Mouse (Mus musculus) fat pad, adult 2 months (tissue): ENCODE data around the gene Hells.

Experiments
- DNase-seq: peaks from one replicate; pipeline ENCODE4 v3.0.0-alpha.2; 2011; ENCODE audit warnings: low read depth, low spot score; ENCODE audit errors: extremely low read depth

Gene Hells

DNA sequence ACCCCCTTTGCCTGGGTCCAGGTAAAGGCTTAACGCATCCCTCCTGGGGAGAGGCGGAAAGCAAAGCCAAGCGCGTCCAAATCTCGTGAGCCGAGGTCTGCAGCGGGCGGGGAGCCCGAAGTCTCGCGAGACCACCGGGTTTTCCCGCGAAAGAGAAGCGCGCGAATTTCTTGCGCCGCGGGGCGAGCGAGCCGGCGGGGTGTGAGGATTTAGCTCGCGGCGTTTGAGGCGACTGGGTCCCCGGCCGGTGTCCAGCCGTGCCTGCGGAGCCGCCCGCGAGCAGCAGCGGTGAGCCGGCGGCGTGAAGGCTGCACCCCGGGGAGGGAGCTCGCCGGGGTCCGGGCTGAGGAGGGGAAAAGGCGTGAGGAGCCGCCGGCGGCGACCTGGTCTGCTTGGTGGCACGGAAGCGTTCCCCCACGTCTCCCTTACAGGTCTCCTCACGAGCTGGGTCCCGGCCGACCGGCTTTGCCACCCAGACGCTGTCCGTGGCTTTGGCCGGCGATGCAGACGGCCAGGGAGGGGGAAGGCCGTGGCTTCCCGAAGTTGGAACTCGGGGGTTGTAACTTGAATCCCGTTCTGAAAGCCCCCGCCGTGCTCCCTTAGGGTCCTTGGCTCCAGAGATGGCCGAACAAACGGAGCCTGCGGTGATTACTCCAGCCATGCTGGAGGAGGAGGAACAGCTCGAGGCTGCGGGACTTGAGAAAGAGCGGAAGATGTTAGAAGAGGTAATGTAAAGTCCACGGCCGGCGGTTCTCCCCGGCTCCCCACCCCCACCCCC is at the start of gene Hells:
Hells (plus strand) TSS at position 128 of the 778 bp plus-strand sequence.
- no peak for DNase-seq

DNA sequence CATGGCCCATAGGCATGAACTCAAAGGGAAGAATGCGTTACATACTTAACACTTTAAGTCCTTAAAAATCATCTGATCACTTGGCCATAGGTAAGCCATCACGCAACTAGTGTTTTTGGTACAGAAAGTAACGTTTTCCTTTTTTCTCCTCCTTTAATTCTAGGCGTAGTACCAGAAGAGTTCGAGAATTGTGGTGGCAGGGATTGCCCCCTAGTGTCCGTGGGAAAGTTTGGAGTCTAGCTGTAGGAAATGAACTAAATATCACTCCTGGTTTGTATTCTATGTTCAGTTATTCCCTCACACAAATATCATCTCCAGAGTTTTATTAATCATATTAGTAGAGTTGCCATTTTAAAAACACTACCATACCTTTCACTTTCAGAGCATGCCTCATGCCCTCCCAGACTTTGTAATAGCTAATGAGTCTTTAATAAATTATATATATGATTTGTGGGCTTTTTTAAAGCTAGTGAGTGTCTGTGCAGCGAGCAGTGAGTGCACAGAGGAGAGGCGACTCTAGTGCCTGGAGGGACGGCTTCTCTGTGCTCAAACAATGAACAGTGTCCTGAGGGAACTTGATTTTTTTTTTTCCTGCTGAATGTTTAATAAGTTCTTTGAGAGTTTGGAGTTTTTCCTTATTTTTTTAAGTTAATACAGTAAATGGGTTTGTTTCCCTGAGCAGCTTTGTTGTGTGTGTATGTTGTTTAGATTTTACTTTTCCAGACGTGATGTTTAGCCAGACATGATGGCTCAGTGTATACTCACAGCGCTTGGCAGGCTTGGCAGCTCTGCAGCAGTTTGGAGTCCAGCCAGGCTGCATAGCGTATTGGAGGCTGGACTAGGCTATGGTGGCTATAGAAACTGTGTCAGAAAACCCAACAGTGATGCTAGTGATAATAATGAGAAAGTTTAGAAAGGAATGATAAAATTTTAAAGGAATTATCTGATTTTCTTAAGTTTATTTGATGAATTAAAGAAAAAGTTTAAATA is 29.3 kb upstream of the Hells start:
- no peak for DNase-seq

DNA sequence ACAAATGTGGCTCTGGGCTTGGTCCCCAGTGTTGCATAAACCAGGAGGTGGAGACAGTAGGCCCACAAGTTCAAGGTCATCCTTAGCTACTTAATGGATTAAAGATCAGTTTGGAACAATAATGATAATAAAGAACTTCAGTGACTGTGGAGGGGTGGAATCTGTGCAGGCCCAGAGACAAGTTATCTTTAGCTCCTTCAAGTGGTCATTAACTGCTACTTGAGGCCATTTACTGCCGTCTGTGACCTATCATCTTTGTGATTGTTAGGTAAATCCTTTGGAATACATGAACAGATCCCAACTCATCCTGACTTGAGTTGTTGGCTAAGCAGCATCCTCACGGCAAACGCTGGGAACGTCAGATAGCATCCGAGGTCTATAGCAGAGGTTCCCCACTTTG is 28.2 kb upstream of the Hells start:
- no peak for DNase-seq

DNA sequence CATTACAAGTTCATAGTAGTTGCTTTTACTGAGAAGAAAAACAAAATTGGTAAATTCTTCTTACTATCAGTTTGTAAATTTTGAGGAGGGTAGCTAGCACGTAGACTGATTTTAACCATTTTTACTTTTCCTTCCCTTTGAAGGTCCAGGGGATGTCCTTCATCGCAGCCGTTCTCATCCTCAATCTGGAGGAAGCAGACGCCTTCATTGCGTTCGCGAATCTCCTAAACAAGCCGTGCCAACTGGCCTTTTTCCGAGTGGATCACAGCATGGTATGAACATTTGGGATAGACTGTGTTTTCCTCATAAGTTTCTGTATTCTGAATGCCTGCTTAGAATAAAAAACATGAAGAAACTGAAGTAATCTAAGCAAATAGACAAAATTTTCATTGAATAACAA is 16.9 kb upstream of the Hells start:
- no peak for DNase-seq

DNA sequence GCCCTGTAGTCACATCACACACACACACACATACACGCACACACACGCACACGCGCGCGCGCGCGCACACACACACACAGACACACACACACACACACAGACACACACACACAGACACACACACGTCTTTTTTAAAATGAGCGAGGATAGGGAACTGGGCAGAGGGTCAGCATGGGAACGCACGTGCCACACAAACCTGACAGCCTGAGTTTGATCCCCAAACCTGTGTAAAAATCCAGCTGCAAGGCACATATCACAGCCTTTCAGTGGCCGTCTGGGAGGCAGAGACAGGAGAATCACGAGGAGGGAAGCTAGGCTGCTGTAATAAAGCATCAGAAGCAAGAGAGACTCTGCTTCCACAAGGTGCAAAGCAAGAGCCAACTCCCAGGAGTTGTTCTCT is 15.8 kb upstream of the Hells start:
- DNase-seq, result no peak

DNA sequence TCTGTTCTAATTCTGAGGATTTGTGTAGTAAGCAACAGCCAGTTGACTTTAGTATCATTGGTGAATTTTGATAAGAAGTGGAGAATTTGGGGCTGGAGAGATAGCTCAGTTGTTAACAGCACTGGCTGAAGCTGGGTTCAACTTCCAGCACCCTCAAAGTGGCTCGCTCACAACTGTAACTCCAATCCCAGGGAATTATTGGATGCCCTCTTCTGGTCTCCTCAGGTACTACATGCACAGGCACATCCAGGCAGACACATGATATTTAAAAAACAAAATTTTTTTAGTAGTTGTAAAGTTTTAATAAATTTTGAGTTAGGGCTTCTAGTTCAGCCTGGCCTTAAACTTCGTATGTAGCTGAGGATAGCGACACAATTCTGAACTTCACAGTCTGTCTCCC is 15.0 kb upstream of the Hells start:
- no peak for DNase-seq

DNA sequence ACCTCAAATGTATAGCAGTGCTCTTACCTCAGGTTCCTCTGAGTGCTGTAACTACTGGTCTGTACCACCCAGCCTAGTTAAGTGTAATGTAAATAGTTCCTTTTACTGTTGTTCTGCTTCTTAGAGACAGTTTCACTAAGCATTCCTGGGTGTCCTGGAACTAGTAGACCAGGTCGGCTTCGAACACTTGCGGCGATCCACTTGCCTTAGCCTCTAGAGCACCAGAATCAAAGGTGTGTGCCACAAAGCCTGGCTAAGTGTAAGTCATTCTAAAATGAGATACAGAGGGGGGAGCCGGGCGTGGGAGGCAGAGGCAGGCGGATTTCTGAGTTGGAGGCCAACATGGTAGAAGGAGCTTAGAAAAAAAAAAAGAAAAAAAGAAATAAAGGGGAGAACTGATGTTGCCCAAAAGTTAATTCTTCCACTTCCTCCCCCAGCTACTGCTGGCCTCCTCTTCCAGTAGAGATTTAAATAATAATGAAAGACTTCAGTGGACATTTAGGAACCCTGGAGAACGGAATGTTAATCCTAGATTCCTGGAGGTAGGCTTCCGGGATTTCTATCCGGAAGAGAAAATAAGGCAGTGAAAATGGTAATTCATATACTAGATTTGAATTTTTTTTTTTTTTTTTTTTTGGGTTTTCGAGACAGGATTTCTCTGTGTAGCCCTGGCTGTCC is 2.1 kb upstream of the Hells start:
- DNase-seq, result no peak

DNA sequence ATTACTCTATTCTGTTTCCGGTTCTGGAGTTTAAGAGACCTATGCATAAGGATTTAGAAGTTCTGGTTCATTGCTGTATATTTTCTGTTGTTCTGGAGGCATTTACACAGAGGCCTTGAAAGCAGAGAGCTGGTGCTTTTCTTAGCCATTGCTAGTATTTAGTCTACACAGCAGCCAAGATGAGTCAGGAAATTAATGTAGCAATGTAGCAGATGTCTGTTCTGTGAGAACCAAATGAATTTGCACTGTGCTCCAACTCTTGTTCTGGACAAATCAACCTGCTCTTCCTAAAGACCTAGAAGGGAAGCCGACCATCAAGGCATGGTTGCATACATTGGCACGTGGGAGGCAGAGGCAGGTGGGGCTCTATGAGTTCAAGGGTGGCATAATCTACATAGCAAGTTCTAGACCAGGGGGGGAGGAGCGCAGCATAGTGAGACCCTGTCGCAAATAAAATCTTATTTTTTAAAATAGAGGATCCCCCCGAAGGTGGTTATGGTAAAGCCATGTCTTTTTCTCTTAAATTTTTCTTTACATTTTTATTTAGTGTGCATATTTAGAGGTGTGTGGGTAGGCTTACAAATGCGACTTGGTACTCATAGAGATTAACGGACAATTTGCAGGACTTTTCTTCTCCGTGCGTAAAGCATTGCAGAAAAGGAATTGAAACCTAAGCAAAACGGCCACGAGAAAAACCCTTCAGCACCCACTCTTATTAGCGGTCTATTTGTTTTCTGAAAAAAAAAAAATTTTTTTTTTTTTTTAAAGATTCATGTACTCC is 1.1 kb upstream of the Hells start:
- DNase-seq, result no peak

DNA sequence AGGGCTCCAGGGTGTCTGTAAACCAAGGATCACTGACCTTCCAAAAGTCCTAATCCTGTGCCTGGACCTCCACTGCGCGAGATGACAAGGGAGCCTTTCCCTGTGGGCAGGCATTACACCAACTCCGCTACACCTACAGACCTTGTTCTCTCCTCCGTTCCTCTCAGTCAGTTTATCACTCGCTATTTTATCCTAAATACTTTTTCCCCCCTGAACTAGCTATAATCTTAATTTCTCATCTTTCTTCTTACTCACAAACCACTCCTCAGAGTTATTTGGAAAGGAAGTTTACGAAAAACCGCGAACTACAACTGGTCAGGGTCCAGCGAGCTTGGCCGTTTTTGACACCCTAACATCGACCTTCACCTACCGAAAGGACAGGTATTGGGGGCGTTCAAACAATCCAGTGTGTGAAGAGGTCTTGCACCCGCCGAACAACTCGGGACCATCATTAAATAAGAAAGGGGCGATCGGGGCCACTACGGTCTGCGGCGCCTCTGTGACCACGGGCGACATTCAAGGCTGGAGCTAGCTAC is 395 bp upstream of the Hells start:
- no peak for DNase-seq

DNA sequence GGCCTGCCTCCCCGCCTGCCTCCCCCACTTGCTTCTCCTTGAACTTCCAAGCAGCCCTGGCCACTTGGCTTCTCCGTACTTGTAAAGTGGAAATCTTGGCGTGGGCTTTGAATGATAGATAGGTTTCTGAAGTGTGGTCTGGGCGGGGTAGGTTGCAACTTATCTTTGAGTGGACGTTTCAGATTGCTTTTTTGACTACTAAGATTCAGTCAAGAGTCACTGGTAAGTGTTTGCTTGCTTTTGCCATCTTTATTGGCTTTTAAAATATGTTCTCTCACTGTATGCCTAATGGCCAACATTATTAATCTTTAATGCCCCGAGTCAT is 813 bp downstream of the Hells start:
- no peak for DNase-seq

DNA sequence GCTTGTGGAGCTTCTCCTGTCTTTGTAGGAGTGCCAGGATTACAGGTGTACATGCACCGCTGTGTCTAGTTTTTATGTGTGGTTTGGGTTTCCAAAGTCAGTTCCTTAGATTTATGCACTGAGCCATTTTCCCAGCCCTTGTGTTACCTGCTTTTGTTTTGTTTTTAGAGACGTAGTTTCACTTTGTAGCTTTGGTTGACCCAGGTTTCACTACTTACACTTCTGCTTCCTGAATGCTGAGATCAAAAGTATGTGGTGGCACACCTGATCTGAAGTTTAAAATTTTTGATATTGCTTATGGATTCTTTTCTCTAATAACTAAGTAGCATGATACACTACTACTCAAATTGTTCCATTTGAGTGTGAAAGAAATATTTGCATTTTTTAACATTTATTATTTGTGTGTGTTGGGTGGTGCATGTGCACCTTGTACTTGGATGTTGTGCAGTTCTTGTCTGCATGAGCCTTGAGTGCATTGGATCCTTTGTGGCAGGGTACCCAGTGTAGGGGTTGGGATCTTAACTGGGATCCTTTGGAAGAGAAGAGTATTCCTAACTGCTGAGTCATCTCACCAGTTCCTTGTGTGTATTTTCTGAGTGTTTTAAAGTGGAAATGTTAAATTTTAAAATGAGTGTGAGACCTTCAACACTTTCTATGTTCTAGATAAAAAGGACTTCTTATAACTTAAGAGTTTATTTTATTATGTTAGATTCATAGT is 14.0 kb downstream of the Hells start:
- DNase-seq, result no peak

DNA sequence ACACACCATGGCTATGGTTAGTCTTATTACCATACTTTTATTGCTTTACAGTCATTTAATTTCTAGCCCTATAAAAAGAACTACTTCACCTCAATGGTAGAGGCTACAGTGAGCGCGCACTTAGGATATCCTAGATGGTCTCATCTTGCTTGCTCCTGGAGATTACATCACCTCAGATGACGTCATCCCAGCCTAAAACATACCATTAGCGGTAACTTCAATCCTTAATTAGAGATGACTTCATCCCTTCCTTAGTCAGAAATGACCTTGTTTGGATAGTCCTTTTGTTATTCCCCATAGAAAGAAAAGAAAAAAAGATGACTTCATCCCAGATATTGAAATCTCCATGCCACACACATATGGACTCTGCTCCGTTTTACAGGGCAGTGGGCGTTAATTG is 40.0 kb downstream of the Hells start:
- DNase-seq, result no peak

DNA sequence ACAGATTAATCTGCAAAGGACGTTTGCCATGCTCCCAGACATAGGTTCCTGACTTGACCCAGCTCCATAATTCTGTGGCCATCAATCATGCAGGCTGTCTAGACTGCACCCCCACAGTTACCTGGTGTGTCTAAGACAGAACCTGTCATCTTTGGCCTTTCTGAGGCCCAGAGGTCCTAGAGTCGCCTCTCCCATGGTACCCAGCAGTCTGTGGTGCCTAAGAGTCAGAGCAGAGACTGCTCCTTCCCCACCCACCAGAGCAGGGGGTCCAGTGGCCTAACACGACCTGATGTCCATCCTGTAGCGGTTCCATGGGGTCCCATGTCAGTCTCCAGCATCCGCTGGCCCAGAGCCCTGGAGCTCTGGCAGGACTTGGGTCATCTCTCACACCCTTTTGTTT is 41.9 kb downstream of the Hells start:
- DNase-seq, result no peak

DNA sequence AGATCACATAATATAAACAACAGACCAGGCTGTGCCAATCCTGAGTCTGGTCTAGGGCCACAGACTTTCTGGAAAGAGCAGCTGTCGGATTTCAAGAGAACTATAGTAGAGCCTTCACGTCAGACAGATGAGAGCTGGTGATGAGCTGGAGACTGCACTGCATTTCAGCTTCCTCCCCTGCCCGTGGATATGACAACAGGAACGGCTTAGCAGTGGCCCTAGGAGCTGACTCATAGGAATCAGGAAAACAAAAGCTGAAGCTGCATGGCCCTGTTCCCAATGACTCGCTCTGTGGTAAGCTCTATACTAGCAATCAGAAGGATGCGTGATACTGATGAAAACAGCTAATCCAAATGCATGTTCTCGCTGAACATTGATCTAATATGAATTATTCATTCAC is 43.0 kb downstream of the Hells start:
- no peak for DNase-seq

DNA sequence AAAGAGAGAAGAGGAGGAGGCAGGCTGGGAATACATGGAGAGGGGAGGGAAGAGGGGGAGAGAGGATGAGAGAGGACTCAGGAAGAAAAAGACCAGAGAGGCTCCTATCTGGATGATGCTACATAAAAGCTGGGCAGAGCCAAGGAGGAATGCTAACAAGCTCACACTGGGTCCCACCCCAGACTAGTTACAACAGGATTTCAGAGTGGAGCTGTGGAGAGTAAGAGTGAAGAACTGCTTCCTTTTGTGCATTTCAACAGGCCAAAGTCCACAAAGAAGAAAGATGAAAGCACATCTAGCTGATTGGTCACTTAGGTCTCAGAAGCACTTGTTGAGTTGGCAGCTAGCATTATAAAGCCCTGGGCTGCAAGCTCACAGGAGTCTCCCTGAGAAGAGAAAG is 45.6 kb downstream of the Hells start:
- DNase-seq, result no peak

DNA sequence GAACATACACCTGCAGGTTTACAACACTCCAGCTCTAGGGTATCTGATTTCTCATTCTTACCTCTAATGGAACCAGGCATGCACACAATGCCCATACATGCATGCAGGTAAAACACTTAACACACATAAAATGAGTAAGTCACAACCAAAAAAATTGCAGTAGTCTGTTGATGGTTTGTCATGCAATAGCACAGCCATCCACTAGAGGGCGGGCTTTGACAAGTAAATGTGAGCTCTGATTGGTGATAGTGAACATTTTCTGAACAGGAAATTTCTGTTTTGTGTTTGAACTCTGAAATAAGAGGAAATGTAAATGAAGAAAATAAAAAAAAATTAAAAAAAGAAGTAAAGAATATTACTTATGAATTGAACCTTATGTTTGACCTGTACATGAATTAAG is 51.3 kb downstream of the Hells start:
- no peak for DNase-seq

DNA sequence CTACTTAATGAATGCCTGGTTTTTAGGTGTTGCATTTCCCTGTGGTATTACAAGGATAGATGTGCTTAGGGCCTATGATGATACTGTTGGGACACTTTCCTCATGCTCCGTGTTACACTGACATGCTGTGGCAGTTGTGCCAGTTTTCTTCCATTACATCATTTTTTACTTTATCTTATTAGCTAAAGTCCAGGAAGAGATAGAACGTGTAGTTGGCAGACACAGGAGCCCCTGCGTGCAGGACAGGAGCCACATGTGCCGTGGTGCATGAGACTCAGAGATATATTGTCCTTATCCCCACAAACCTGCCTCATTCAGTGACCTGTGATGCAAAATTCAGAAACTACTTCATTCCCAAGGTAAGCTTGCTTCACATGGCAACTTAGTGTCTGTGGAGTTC is 67.5 kb downstream of the Hells start:
- no peak for DNase-seq

DNA sequence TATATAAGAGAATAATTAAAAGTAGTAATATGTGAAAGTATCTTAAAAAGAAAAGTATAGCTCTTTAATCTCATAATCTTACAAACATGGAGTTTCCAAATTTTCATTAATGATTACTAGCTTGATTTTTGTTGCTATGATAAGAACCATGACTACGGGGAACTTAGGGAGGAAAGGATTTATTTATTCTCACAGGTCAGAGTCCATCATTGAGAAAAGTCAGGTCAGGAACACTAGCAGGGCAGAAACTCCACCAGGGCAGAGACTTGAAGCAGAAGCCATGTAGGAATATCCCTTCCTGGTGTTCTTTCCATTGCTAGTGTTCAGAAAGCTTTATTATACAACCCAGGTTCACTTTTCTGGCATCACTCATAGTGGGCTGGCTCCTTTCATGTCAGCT is 68.0 kb downstream of the Hells start:
- no peak for DNase-seq

DNA sequence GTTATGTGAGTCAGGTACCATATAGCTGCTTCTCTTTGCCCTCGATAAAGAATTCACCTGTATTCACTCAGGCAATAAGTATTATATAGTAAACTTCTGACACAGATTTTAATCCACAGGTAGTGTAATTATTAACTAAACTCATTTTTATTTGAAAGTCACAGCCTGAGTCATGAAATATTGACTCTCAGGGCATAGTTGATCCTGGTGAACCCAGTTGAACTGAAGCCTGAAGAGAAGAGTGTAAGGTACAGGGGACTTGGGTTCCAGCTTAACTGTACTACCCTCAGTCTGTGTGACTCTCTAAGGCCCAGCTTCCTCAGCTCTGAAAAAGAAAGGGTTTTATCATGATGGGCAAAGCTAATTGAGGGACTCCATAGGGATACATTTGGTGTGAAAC is 74.4 kb downstream of the Hells start:
- no peak for DNase-seq

DNA sequence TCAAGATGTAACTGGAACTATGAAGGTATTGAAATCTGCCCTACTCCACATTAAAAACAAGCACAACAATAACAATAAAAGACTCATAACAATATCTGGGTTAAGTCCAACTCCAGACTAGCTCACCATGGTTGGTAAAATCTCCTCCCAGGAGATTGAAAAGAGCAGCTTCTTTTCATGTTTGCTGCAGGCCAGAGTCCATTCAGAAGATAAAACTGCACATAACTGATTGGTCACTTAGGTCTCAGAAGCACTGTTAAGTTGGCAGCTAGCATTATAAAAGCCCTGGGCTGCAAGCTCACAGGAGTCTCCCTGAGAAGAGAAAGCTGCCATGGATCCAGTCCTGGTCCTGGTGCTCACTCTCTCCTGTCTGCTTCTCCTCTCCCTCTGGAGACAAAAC is 76.0 kb downstream of the Hells start, which contains the start of gene Cyp2c55:
Cyp2c55 (plus strand) TSS at position 305 of the 400 bp plus-strand sequence.
- no peak for DNase-seq
